8 mouse cellular contexts compared by ENCODE assay signal in genomic region chr17:86801876-86802275, GRCm38 (mm10). TPM values are rescaled to one million over a fixed set of nuclear protein-coding genes. Genes with fewer than 3 reads are reported as not detected.
DNase-seq lines count a peak whose midpoint lies in the region; ATAC-seq lines count a peak whose summit lies in the region.

No protein-coding gene starts in this region.

- H3K27ac ChIP-seq in embryonic facial prominence, embryonic 15.5 days (replicated peaks), result 0 out of 2 replicates have a peak overlapping the region, but pooled peaks have one; percentile 65
- peak overlapping the region; percentile 41; the same call in 1 of the 2 replicates for H3K27ac ChIP-seq in midbrain, embryonic 14.5 days (replicated peaks; ENCODE audit: low read depth, low read length)

- H3K4me1 ChIP-seq in embryonic facial prominence, embryonic 15.5 days, result peaks cover 28% of the 10 kb centered on the region
- no peaks in the 10 kb centered on the region for H3K4me1 ChIP-seq in midbrain, embryonic 14.5 days (ENCODE audit: control insufficient read depth, insufficient read depth, low read length)

- H3K9me3 ChIP-seq in embryonic facial prominence, embryonic 15.5 days (replicated peaks), result no peaks in the 10 kb centered on the region
- no peaks in the 10 kb centered on the region for H3K9me3 ChIP-seq in midbrain, embryonic 14.5 days (ENCODE audit: control insufficient read depth, low read length)

- ATAC-seq in embryonic facial prominence, embryonic 15.5 days (ENCODE audit: insufficient number of reproducible peaks, low FRiP score, low TSS enrichment, low read depth), result no peak
- no peak for ATAC-seq in midbrain, embryonic 14.5 days (ENCODE audit: low FRiP score, low TSS enrichment)

- WGBS in embryonic facial prominence, embryonic 15.5 days, result 50% methylated on average over 9 of the region's 9 CpGs
- WGBS in midbrain, embryonic 14.5 days, result 72% methylated on average over 9 of the region's 9 CpGs

- H3K36me3 ChIP-seq in embryonic facial prominence, embryonic 15.5 days, result no peaks in the 10 kb centered on the region
- no peaks in the 10 kb centered on the region for H3K36me3 ChIP-seq in midbrain, embryonic 14.5 days (ENCODE audit: control insufficient read depth, insufficient read depth, low read length)

- no peak overlapping the region for H3K4me3 ChIP-seq in embryonic facial prominence, embryonic 15.5 days (replicated peaks)
- H3K4me3 ChIP-seq in midbrain, embryonic 14.5 days (replicated peaks; ENCODE audit: low read depth, low read length), result no peak overlapping the region

- no peak overlapping the region for H3K9ac ChIP-seq in embryonic facial prominence, embryonic 15.5 days
- no peak overlapping the region for H3K9ac ChIP-seq in midbrain, embryonic 14.5 days (replicated peaks; ENCODE audit: low read length)

- H3K27me3 ChIP-seq in embryonic facial prominence, embryonic 15.5 days, result no peaks in the 10 kb centered on the region
- no peaks in the 10 kb centered on the region for H3K27me3 ChIP-seq in midbrain, embryonic 14.5 days (ENCODE audit: control insufficient read depth, insufficient read depth, low read length)

- peak; percentile 16 to 36 for DNase-seq in layer of hippocampus, postnatal 10 days (ENCODE audit: low spot score in 2 of 2)
- no peak for DNase-seq in layer of hippocampus, adult 18-20 months (ENCODE audit: low spot score in 2 of 2)
- peak; percentile 55 for DNase-seq in kidney, adult 11 months
- no peak for DNase-seq in midbrain, embryonic 14.5 days
- no peak for DNase-seq in right cerebral cortex, adult 2 months (ENCODE audit: low spot score in 2 of 2)
- no peak for DNase-seq in left cerebral cortex, adult 9 months (ENCODE audit: low spot score in 2 of 2)
- no peak for DNase-seq in B cell, adult 2 months

- no peak overlapping the region for H3K4me2 ChIP-seq in embryonic facial prominence, embryonic 15.5 days (replicated peaks)
- H3K4me2 ChIP-seq in midbrain, embryonic 14.5 days (ENCODE audit: low read length), result no peak overlapping the region

RNA-seq across cellular contexts. Expression of gene Epas1, which starts 48.4 kb away (rescaled TPM):
- total RNA-seq in layer of hippocampus, postnatal 10 days (2021), result 10 to 100 TPM; 86.1 to 91.6 TPM
- total RNA-seq in layer of hippocampus, adult 18-20 months (2021), result 10 to 100 TPM; 83.0 to 84.1 TPM
- polyA plus RNA-seq in embryonic facial prominence, embryonic 15.5 days (2015; fragmentation: Nextera tagmentation; extraction: Ambion mirVana), result 6.0 and 9.8 TPM in 2 replicates
- 4.8 and 9.8 TPM in 2 replicates for polyA plus RNA-seq in midbrain, embryonic 14.5 days (2014; fragmentation: Nextera tagmentation; extraction: Ambion mirVana)

Comparison
In these comparisons a context has a peak if more than half of its experiments do, and no peak if none do; other contexts are left out.
1. DNase-seq: peak in layer of hippocampus, postnatal 10 days (2 of 2) and kidney, adult 11 months (single experiment); none in layer of hippocampus, adult 18-20 months (0 of 2), midbrain, embryonic 14.5 days (single experiment), right cerebral cortex, adult 2 months (0 of 2), left cerebral cortex, adult 9 months (0 of 2) and B cell, adult 2 months (0 of 2).